Mouse (Mus musculus) thymus, adult 2 months (tissue): ENCODE measurements around the gene Pak2. TPM values are rescaled to one million over a fixed set of nuclear protein-coding genes. Genes with fewer than 3 reads are reported as not detected.
A peak's percentile ranks its signal among the peaks of the same experiment; 100 is the strongest.

ENCODE experiments used
- DNase-seq: peaks from one replicate; pipeline ENCODE4 v3.0.0; 2021
- H3K27ac ChIP-seq: fragments of 200-500 bp; 2 replicates; pipeline ENCODE4 v1.5.1; 2012; ENCODE audit warnings: low read length, control low read depth; ENCODE audit not compliant: control insufficient read depth, insufficient read depth
- H3K27me3 ChIP-seq: fragments of 200-500 bp; 2 replicates; pipeline ENCODE4 v1.6.1; 2012; ENCODE audit warnings: mild to moderate bottlenecking, low read length, moderate library complexity, mixed read lengths; ENCODE audit not compliant: control insufficient read depth, insufficient read depth
- H3K36me3 ChIP-seq: fragments of 200-500 bp; 2 replicates; pipeline ENCODE4 v1.6.1; 2012; ENCODE audit warnings: mild to moderate bottlenecking, low read length, moderate library complexity; ENCODE audit not compliant: control insufficient read depth, insufficient read depth
- H3K4me1 ChIP-seq: fragments of 200-500 bp; replicated peaks from 2 replicates; pipeline ENCODE4 v1.6.1; 2012; ENCODE audit warnings: low read length; ENCODE audit not compliant: control insufficient read depth, insufficient read depth
- H3K4me3 ChIP-seq: fragments of 200-500 bp; 2 replicates; pipeline ENCODE4 v1.5.1; 2012; ENCODE audit warnings: mild to moderate bottlenecking, low read length, control low read depth, moderate library complexity; ENCODE audit not compliant: control insufficient read depth, insufficient read depth
- CTCF ChIP-seq: fragments of 200-500 bp; IDR thresholded peaks from 2 replicates; pipeline ENCODE4 v1.5.1; 2012; ENCODE audit warnings: mild to moderate bottlenecking, control low read depth, low read length, moderate library complexity, borderline replicate concordance; ENCODE audit not compliant: control insufficient read depth, poor library complexity, insufficient read depth; ENCODE audit errors: extremely low read depth
- POLR2A ChIP-seq: fragments of 200-500 bp; IDR thresholded peaks from 2 replicates; pipeline ENCODE4 v1.6.1; 2012; ENCODE audit warnings: mild to moderate bottlenecking, low read length, control low read depth, moderate library complexity; ENCODE audit not compliant: control insufficient read depth, poor library complexity, insufficient read depth; ENCODE audit errors: extremely low read depth
- WGBS: fragments of 180-500 bp; shearing (Covaris S2); methylation state at CpG from one replicate; pipeline ENCODE4 v1.1.7; 2018; 5-methylcytosine and 5-hydroxymethylcytosine counted together
- polyA plus RNA-seq: library from polyadenylated mRNA; depleted of rRNA; stranded (reverse); fragments of >200 nt; gene quantifications from 2 replicates; pipeline ENCODE4 v1.2.3, GENCODE M21; 2012

The Pak2 gene
- polyA plus RNA-seq, 1 experiment = 35.3 TPM

DNA sequence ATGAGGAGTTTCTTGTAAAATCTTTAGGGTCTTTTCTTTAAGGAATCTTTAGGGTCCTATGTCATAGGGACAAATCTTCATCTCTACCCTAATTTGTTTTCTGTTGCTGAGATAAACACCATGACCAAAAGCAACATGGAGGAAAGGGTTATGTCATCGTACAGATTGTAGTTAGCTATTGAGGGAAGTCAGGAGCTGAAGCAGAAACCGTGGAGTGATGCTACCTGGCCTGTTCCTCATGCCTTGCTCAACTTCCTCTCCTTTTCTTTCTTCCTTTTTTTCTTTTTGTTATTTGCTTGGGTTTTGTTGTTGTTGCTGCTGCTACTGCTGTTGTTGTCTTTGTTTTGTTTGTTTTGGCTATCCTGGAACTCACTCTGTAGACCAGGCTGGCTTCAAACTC, 29.4 kb upstream of the Pak2 start:
- peaks cover 9% of the 10 kb centered on the region; the same call in 1 of the 2 replicates for H3K36me3 ChIP-seq
- peak overlapping the region; percentile 93 for H3K27ac ChIP-seq
- no peak for DNase-seq
- no peak for TF ChIP-seq CTCF
- no peak for TF ChIP-seq POLR2A
- no peaks in the 10 kb centered on the region for H3K27me3 ChIP-seq
- peaks cover 21% of the 10 kb centered on the region for H3K4me1 ChIP-seq
- 8% methylated on average over 2 of the region's 2 CpGs for WGBS
- peak overlapping the region; percentile 9; the same call in 1 of the 2 replicates for H3K4me3 ChIP-seq

DNA sequence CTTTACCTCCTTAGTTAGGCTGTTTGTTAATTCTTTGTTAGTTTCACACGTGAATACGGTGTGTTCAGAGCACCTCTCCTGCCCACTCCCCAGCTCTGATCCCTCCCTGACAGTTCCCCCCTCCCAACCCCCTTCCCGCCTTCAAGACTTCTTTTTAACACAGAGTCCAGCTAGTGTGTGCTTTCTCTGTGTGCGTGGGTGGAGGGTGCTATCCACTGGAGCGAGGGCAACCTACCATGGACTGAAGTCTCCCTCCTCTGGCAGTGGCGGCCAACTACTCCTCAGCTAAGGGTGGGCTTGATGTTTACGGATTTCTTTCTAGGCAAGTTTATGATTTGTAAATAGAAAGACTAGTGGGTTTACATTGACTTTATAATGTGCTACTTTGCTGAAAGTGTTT, 29.0 kb upstream of the Pak2 start:
- H3K4me3 ChIP-seq = peak overlapping the region; percentile 30
- 6% methylated on average over 7 of the region's 7 CpGs for WGBS
- H3K4me1 ChIP-seq = peaks cover 18% of the 10 kb centered on the region
- no peaks in the 10 kb centered on the region for H3K27me3 ChIP-seq
- peaks cover 13% of the 10 kb centered on the region; the same call in 1 of the 2 replicates for H3K36me3 ChIP-seq
- peak overlapping the region; percentile 93 for H3K27ac ChIP-seq
- TF ChIP-seq CTCF = peak; percentile 71; the same call in 1 of the 2 replicates
- TF ChIP-seq POLR2A = no peak
- DNase-seq = peak; percentile 71

DNA sequence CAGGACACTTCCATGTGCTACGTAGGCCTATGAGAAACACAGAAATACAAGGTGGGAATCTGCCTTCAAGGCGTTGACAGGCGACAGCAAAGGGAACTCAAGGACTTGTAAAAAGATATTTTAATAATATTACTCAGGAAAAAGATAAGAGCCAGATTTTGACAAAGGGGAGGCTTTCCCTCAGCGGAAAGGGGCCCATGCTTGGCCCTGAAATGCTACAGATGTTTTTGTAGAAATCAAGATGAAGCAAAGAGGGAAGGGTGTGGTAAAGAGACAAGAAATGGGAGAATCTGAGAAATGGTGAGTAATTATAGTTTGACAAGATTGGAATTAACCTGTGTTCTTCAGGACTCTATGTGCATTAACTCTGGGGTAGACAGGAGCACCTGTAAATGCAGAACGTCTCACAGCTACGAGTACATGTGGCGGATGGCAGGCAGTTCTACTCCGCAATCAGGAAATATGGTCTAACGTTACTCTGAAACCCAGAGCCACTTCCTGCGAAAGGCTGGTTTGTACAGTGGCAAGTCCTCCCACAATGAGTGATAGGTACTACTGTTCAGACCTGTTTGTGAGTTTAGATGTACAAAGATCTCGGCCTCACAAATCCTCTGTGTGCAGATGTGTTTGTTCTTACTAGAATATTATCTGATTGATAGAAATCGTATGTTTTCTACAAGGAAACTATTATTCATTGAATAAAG, 28.4 kb upstream of the Pak2 start:
- H3K27ac ChIP-seq = peak overlapping the region; percentile 98
- 9% methylated on average over 12 of the region's 12 CpGs for WGBS
- TF ChIP-seq CTCF (no peak), POLR2A (no peak)

DNA sequence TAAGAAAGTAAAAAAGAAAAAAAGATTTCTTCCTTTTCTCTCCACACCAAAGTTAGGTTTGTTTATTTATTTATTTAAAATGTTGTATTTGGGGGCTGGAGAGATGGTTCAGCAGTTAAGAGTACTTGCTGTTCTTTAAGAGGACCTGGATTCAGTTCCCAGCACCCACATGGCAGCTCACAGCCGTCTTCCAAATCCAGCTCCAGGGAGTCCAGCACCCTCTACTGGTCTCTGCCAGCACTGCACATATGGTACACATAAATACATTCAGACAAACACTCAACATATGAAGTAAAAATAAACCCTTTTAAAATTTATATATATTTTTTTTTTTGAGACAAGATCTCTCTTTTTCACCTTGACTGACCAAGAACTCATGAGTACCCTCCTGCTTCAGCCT, 26.6 kb upstream of the Pak2 start:
- Histone ChIP-seq H3K4me3 (no peak overlapping the region), H3K4me1 (peaks cover 18% of the 10 kb centered on the region), H3K36me3 (peaks cover 13% of the 10 kb centered on the region; the same call in 1 of the 2 replicates), H3K27me3 (no peaks in the 10 kb centered on the region), H3K27ac (no peak overlapping the region)
- no peak for DNase-seq
- 98% methylated on average over 1 of the region's 1 CpGs for WGBS
- TF ChIP-seq CTCF (peak; percentile 34; the same call in 1 of the 2 replicates), POLR2A (no peak)

More for the DNA sequence above, 28.4 kb upstream of the Pak2 start:
- H3K36me3 ChIP-seq = peaks cover 13% of the 10 kb centered on the region; the same call in 1 of the 2 replicates
- DNase-seq = peak; percentile 76
- no peaks in the 10 kb centered on the region for H3K27me3 ChIP-seq
- no peak overlapping the region for H3K4me3 ChIP-seq
- H3K4me1 ChIP-seq = peaks cover 18% of the 10 kb centered on the region

DNA sequence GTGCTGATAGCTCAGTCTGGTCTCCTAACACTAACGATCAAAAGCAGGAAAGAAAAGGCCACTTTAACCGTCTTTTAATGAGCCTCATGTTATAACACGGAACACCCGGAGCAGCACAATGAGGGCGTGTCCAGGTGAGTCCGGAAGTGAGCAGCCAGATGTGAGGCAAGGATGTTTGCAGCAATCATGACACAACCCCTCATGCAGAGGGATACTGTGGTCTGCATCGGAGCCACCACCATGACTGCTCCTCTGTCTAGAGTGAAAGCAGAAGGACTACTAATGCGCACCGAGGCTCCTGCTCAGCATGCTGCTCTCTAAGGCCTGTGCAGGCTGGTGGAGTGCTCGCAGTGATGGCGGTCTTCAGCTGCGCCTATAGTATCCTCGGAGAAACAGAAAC, 23.2 kb upstream of the Pak2 start:
- H3K36me3 ChIP-seq = peaks cover 13% of the 10 kb centered on the region; the same call in 1 of the 2 replicates
- peaks cover 14% of the 10 kb centered on the region for H3K4me1 ChIP-seq
- DNase-seq = no peak
- no peak overlapping the region for H3K4me3 ChIP-seq
- 87% methylated on average over 13 of the region's 13 CpGs for WGBS
- no peaks in the 10 kb centered on the region for H3K27me3 ChIP-seq
- no peak for TF ChIP-seq POLR2A
- no peak for TF ChIP-seq CTCF
- H3K27ac ChIP-seq = no peak overlapping the region

DNA sequence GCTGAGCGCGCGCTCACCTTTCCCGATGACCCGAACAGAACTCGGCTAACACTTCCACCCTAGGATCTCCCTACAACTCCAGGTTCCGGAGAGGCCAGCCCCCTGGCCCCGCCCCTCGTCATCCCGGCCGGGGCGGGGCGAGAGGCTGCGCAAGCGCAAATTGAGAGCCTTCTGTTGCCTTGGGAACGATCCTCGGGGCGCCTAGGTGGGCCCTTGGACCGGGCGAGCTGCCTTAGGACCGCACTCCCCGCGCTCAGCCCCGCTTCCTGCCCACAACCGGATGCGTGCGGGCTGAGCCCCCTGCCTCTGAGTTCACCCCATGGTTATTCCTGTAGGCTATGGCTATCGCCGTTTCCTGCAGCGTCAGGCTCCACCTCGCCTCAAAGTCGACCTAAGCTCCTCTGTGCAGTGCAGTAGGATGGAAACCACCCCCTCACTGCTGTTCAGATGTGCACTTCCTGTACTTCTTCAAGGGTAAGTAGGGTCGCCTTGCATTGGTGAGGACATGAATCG, 20.6 kb upstream of the Pak2 start, which contains the start of the genes Pigx and Cep19:
TSS of gene Pigx (minus strand) at position 103 of the 513 bp plus-strand sequence.
TSS of gene Cep19 (plus strand) at position 163 of the 513 bp plus-strand sequence.
- H3K4me1 ChIP-seq = peaks cover 4% of the 10 kb centered on the region; the same call in 1 of the 2 replicates
- H3K27ac ChIP-seq = peak within 1 kb of the TSS; percentile 71
- no peaks in the 10 kb centered on the region for H3K27me3 ChIP-seq
- peak; percentile 88 for DNase-seq
- under 1% methylated on average over 34 of the region's 34 CpGs for WGBS
- H3K36me3 ChIP-seq = peaks cover 6% of the 10 kb centered on the region; the same call in 1 of the 2 replicates
- peak within 1 kb of the TSS; percentile 90 for H3K4me3 ChIP-seq
- TF ChIP-seq POLR2A (peak; percentile 59; the same call in 1 of the 2 replicates), CTCF (0 out of 2 replicates have a peak, but pooled peaks have one; percentile 12)
